Mouse (Mus musculus) ES-CJ7 (cell line): ENCODE data around the gene Dctpp1.

ENCODE experiments used
- DNase-seq: peaks from one replicate; pipeline ENCODE4 v3.0.0; 2011; ENCODE audit warnings: low read depth, low spot score

Dctpp1 gene

DNA sequence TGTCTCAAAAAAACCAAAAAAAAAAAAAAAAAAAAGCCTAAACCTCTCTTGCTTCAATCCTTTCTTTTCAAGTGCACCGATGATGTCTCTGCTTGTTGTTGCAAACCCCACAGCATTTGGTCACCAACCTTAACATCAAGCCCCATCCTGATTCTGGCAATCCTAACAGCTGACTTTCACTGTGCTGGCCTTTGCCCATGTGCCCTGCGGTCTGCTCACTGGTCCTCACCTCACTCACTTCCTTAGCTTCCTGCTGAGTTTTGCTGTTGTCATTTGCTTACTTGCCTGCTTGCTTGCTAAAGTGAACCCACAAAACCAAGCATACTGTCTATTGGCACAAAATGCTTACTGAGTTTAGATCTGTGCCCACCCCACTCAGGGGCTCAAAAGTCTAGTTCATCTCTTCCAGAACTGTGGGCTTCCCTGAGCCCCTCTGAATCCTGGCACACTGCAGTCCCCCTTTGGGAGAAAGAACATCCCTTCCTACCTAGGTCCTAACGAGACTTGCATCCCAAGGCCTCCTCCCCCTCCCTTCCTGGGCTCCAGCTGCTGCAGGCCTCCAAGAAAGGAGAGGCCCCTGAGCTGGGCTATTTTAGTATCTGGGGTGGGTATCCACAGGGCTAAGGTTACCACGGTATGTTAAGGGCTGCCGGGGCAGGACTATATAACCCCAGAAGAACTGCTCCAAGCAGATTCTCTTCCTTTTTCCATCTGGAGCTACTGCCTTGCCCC is 49.3 kb downstream of the Dctpp1 start:
- DNase-seq, result no peak

GRCm38 (mm10) chr7:127210266-127210665 is 50.2 kb downstream of the Dctpp1 start:
- DNase-seq, result no peak

DNA sequence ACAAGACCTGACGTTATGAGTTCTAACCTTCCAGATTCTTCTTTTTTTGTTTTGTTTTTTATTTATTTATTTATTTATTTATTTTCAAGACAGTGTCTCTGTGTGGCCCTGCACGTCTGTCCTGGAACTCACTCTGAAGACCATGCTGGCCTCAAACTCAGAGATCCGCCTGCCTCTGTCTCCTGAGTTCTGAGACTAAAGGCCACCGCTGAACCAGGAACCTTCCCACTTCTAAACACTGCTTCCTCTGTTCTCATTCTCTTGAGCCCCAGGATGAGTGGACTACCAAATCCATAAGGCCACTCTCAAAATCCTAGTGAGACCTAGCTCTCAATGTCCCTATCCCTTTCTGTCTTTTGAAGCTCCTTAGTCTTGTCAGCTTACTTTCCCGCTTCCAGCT is 50.7 kb downstream of the Dctpp1 start:
- no peak for DNase-seq

- peak; percentile 99 for DNase-seq
Observed at GRCm38 (mm10) chr7:127208553-127209438, 51.7 kb downstream of the Dctpp1 start, which contains the start of gene Mylpf. Gene Mylpf (plus strand): TSS chr7:127208890.

- DNase-seq, result no peak
Observed at GRCm38 (mm10) chr7:127208295-127208552, 52.3 kb downstream of the Dctpp1 start, which contains the start of gene Tbc1d10b. Gene Tbc1d10b (minus strand): TSS chr7:127208468.

DNA sequence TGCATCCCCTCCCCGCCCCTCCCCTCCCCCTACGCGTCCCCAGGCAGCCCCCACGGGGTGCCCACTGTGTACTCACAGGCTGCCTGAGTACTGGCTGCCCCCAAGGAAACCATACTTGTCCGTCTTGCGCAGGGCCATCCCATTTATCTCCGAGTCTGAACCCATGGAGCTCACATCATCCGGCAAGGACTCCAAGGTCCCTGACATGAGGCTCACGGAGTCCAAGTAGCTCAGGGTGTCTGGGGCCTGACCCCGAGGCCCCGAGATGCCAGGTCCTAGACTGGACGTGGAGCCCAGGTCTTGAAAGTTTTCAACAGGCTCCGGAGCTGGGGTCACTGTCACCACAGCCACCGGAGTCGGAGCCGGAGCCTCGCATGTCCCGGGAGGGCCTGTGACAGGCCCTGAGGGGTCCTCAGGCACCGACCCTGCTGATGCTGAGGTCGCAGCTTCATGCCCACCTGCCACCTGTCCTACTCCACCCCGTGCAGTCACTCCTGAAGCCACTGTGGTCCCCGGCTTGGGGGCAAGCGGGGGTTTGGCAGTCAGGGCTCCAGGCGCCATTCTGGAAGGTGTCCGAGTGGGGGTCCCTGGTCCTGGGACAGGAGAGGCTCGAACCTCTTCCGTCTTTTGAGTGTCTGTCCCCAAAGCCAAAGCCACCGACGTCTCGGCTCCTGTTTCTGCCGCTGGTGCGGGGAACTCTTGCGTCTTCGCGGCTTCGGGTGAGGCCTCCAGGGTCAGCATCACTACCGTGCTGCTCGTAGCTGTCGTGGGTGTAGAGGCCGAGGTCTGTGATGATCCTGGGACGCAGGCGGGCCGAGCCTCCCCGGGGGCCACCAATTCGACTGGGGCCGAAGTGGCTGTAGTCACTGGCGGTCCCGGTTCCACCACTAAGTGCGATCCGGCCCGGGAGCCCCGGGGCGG is 52.9 kb downstream of the Dctpp1 start:
- no peak for DNase-seq
